Comparison of ENCODE assay signal across 9 mouse cellular contexts in genomic region chr10:81139529-81139846, GRCm38 (mm10). TPM values are rescaled to one million over a fixed set of nuclear protein-coding genes. Genes with fewer than 3 reads are reported as not detected.
A peak's percentile ranks its signal among the peaks of the same experiment; 100 is the strongest.
DNase-seq lines count a peak whose midpoint lies in the region; ATAC-seq lines count a peak whose summit lies in the region.
"Had no signal": no experiment of that assay in that cellular context is flagged by ENCODE, and none has a peak within 500 bp of the region (broad histone marks: within the 10 kb centered on the region; RNA-seq: fewer than 3 reads in every experiment).

No protein-coding gene starts in this region.

- peak overlapping the region; percentile 88; the same call in 1 of the 2 replicates for H3K4me3 ChIP-seq in neural tube, embryonic 11.5 days (ENCODE audit: low read depth, low read length)
- peak overlapping the region; percentile 97 for H3K4me3 ChIP-seq in liver, embryonic 11.5 days (ENCODE audit: low read depth, low read length)
- peak overlapping the region; percentile 89 for H3K4me3 ChIP-seq in stomach, embryonic 16.5 days (replicated peaks; ENCODE audit: low read length)

- DNase-seq in cerebellum, adult 9-11 months = peak; percentile 72
- no peak for DNase-seq in neural tube, embryonic 11.5 days (ENCODE audit: low spot score)
- no peak for DNase-seq in neural tube, embryonic 10.5 days (ENCODE audit: extremely low spot score, low spot score)
- DNase-seq in liver, embryonic 11.5 days (ENCODE audit: low spot score) = no peak
- DNase-seq in gastrocnemius, postnatal 25 days = no peak
- DNase-seq in frontal cortex, postnatal 36 days (ENCODE audit: low spot score in 2 of 2) = no peak
- DNase-seq: thymus, adult 18-20 months had no signal

- H3K9me3 ChIP-seq in neural tube, embryonic 11.5 days (ENCODE audit: control insufficient read depth, low read length) = no peaks in the 10 kb centered on the region
- H3K9me3 ChIP-seq in liver, embryonic 11.5 days (ENCODE audit: control insufficient read depth, low read length) = no peaks in the 10 kb centered on the region
- H3K9me3 ChIP-seq in stomach, embryonic 16.5 days (replicated peaks; ENCODE audit: control insufficient read depth, low read length) = no peaks in the 10 kb centered on the region

- peaks cover 7% of the 10 kb centered on the region for H3K36me3 ChIP-seq in neural tube, embryonic 11.5 days (ENCODE audit: control insufficient read depth, insufficient read depth, low read length)
- H3K36me3 ChIP-seq in liver, embryonic 11.5 days (ENCODE audit: control insufficient read depth, insufficient read depth, low read length) = peaks cover 13% of the 10 kb centered on the region
- H3K36me3 ChIP-seq in stomach, embryonic 16.5 days (ENCODE audit: control insufficient read depth, insufficient read depth, low read length) = peaks cover 12% of the 10 kb centered on the region

- WGBS in neural tube, embryonic 11.5 days = 81% methylated on average over 4 of the region's 4 CpGs
- WGBS in liver, embryonic 11.5 days = 61% methylated on average over 4 of the region's 4 CpGs
- 66% methylated on average over 4 of the region's 4 CpGs for WGBS in stomach, embryonic 16.5 days

- H3K9ac ChIP-seq in neural tube, embryonic 11.5 days (ENCODE audit: low read length) = no peak overlapping the region
- H3K9ac ChIP-seq in liver, embryonic 11.5 days (ENCODE audit: low read depth, low read length) = peak overlapping the region; percentile 89
- peak overlapping the region; percentile 91 for H3K9ac ChIP-seq in stomach, embryonic 16.5 days (ENCODE audit: low read length)

- H3K4me2 ChIP-seq in neural tube, embryonic 11.5 days (ENCODE audit: low read depth) = no peak overlapping the region
- peak overlapping the region; percentile 99 for H3K4me2 ChIP-seq in liver, embryonic 11.5 days
- H3K4me2 ChIP-seq in stomach, embryonic 16.5 days (ENCODE audit: low read depth, low read length) = peak overlapping the region; percentile 98

- H3K27ac ChIP-seq in neural tube, embryonic 11.5 days (ENCODE audit: low read depth, low read length) = no peak overlapping the region
- H3K27ac ChIP-seq in liver, embryonic 11.5 days (ENCODE audit: low read depth, low read length) = no peak overlapping the region
- H3K27ac ChIP-seq in stomach, embryonic 16.5 days (ENCODE audit: low read length) = peak overlapping the region; percentile 94

- H3K27me3 ChIP-seq in neural tube, embryonic 11.5 days (ENCODE audit: control insufficient read depth, insufficient read depth, low read length) = peaks cover 16% of the 10 kb centered on the region
- H3K27me3 ChIP-seq in liver, embryonic 11.5 days (replicated peaks; ENCODE audit: control insufficient read depth, insufficient read depth, low read length) = no peaks in the 10 kb centered on the region
- no peaks in the 10 kb centered on the region for H3K27me3 ChIP-seq in stomach, embryonic 16.5 days (ENCODE audit: control insufficient read depth, insufficient read depth, low read length)

- ATAC-seq in cerebellum, adult (ENCODE audit: insufficient number of reproducible peaks, low FRiP score, low TSS enrichment) = no peak
- no peak for ATAC-seq in neural tube, embryonic 11.5 days (ENCODE audit: insufficient read depth, low FRiP score, low TSS enrichment)
- ATAC-seq in liver, embryonic 11.5 days (replicated peaks; ENCODE audit: low FRiP score) = no peak
- no peak for ATAC-seq in stomach, embryonic 16.5 days (ENCODE audit: insufficient read depth, low FRiP score)

- peaks cover 40% of the 10 kb centered on the region for H3K4me1 ChIP-seq in neural tube, embryonic 11.5 days (ENCODE audit: control insufficient read depth, insufficient read depth, low read length)
- peaks cover 56% of the 10 kb centered on the region for H3K4me1 ChIP-seq in liver, embryonic 11.5 days (replicated peaks; ENCODE audit: control insufficient read depth, insufficient read depth, low read length)
- peaks cover 55% of the 10 kb centered on the region for H3K4me1 ChIP-seq in stomach, embryonic 16.5 days (ENCODE audit: control insufficient read depth, insufficient read depth, low read length)

RNA-seq across cellular contexts. Expression of gene Zbtb7a, which starts 4.5 kb away (rescaled TPM):
- polyA plus RNA-seq in neural tube, embryonic 11.5 days (2014; fragmentation: Nextera tagmentation; extraction: Ambion mirVana) = 7.1 and 8.8 TPM in 2 replicates
- polyA plus RNA-seq in liver, embryonic 11.5 days (2014; fragmentation: Nextera tagmentation; extraction: Ambion mirVana) = 31.6 and 34.2 TPM in 2 replicates
- 36.6 and 47.4 TPM in 2 replicates for polyA plus RNA-seq in stomach, embryonic 16.5 days (2015; fragmentation: Nextera tagmentation; extraction: Ambion mirVana)
- total RNA-seq in gastrocnemius, postnatal 25 days (2021) = 10 to 100 TPM; 21.4 to 22.3 TPM

RNA-seq across cellular contexts. Expression of gene Pias4, which starts 28.2 kb away (rescaled TPM):
- polyA plus RNA-seq in neural tube, embryonic 11.5 days (2014; fragmentation: Nextera tagmentation; extraction: Ambion mirVana) = 68.3 and 68.4 TPM in 2 replicates
- polyA plus RNA-seq in liver, embryonic 11.5 days (2014; fragmentation: Nextera tagmentation; extraction: Ambion mirVana) = 41.2 and 50.9 TPM in 2 replicates
- polyA plus RNA-seq in stomach, embryonic 16.5 days (2015; fragmentation: Nextera tagmentation; extraction: Ambion mirVana) = 34.8 and 35.8 TPM in 2 replicates
- 10 to 100 TPM; 11.7 to 14.2 TPM for total RNA-seq in gastrocnemius, postnatal 25 days (2021)

RNA-seq across cellular contexts. Expression of gene Map2k2, which starts 33.8 kb away (rescaled TPM):
- polyA plus RNA-seq in neural tube, embryonic 11.5 days (2014; fragmentation: Nextera tagmentation; extraction: Ambion mirVana) = 212 and 240 TPM in 2 replicates
- 201 and 207 TPM in 2 replicates for polyA plus RNA-seq in liver, embryonic 11.5 days (2014; fragmentation: Nextera tagmentation; extraction: Ambion mirVana)
- polyA plus RNA-seq in stomach, embryonic 16.5 days (2015; fragmentation: Nextera tagmentation; extraction: Ambion mirVana) = 143 and 145 TPM in 2 replicates
- 100 to 1,000 TPM; 149 to 161 TPM for total RNA-seq in gastrocnemius, postnatal 25 days (2021)

RNA-seq across cellular contexts. Expression of gene Eef2, which starts 36.9 kb away (rescaled TPM):
- polyA plus RNA-seq in neural tube, embryonic 11.5 days (2014; fragmentation: Nextera tagmentation; extraction: Ambion mirVana) = 463 and 504 TPM in 2 replicates
- polyA plus RNA-seq in liver, embryonic 11.5 days (2014; fragmentation: Nextera tagmentation; extraction: Ambion mirVana) = 626 and 647 TPM in 2 replicates
- 533 and 575 TPM in 2 replicates for polyA plus RNA-seq in stomach, embryonic 16.5 days (2015; fragmentation: Nextera tagmentation; extraction: Ambion mirVana)
- 100 to 1,000 TPM; 838 to 862 TPM for total RNA-seq in gastrocnemius, postnatal 25 days (2021)

RNA-seq across cellular contexts. Expression of gene Creb3l3, which starts 40.8 kb away (rescaled TPM):
- polyA plus RNA-seq in neural tube, embryonic 11.5 days (2014; fragmentation: Nextera tagmentation; extraction: Ambion mirVana) = 0.11 and 0.70 TPM in 2 replicates
- 17.3 and 17.6 TPM in 2 replicates for polyA plus RNA-seq in liver, embryonic 11.5 days (2014; fragmentation: Nextera tagmentation; extraction: Ambion mirVana)
- polyA plus RNA-seq in stomach, embryonic 16.5 days (2015; fragmentation: Nextera tagmentation; extraction: Ambion mirVana) = 14.5 and 18.9 TPM in 2 replicates
- total RNA-seq in gastrocnemius, postnatal 25 days (2021) = under 1 TPM; 0.10 to 0.83 TPM
